Mouse (Mus musculus): ENCODE results near the gene Camsap2.

Camsap2 gene

DNA sequence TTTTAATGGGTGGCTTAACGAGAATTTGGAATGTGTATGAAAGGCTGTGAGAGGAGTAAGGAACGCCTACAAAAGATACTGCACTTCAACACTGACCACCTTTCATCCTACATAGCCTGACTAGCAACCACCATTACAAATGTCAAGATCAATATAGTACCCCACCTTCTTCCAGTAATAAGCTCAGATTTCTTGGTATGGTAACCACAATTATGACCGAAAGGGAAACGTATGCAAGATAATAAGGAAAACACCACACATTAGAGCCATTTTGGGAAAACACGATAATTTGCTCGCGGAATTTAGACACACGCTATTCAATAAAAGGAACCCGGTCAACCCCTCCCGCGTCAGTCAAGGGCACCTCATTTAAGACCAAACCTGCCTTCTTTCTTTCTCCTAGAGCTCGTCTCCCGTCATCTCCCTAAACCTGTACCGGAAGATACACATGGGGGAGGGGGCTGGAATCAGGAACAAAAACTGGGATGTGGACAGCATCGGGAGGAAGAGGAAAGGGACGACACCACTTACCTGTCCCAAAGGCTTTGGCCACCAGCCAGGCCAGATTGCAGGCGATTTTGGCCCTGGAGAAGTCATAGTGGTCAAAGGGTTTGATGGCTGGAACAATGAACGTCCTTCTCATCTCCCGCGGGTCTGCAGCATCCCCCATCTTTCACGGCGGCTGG, 993 bp downstream of the Camsap2 start:
- in situ Hi-C loops (cut with MboI; ENCODE audit: unreplicated experiment in 2 of 2): loop anchor here (5.0 kb wide), 1 partner anchor 67 kb away; no protein-coding TSS in a partner anchor

DNA sequence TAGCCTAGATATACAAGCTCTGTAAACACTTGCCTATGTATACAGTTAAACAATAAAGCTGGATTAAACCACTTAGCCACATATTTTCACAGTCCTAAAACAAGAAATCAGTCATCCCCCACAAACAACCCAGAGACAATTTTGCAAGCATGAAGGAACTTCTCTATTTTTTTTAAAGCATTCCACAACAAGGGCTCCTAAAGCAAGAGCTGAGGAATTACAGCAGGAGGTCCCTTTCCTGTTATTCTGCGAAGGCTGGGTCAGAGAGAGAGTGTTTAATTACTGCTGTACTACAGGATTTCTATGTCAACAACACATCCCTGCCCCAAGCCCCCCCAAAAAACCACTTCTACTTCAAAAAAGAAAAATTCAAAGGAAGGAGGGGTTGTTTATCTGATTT, 1.6 kb downstream of the Camsap2 start:
- in situ Hi-C loops (cut with MboI; ENCODE audit: unreplicated experiment in 2 of 2): no loop called here

DNA sequence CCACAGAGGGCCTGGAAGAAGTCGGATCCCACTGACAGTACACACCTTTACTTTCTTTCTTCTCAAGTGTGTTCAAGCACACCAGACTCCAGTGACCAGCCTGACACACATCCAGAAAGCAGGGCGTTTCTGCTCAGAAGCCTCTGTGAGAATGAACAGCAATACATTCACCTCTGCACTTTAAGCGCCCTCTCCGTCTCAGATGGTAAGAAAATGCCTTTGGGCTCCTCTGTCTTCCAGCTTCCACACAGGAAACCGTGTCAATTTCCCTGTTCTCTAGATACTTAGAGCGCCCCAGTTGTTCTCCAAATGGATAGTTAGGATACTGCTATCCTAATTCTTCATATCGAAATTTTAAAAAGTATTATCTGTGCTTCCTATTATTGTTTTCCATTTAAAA, 2.2 kb downstream of the Camsap2 start:
- in situ Hi-C loops (cut with MboI; ENCODE audit: unreplicated experiment in 2 of 2): no loop called here

DNA sequence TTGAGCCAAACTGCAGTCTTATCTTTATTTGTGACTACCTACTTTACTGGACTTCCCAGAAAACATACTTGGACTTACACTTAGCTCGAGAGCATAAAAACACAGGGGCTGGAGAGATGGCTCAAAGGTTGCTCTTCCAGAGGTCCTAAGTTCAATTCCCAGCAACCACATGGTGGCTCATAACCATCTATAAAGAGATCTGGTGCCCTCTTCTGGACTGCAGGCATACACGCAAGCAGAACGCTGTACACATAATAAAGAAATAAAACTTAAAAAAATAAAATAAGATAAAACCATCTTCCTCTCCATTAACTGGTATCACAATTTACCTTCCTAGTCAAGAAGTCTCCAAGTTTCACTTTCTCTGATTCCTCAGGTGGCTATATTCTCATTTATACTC, 5.4 kb downstream of the Camsap2 start:
- in situ Hi-C loops (cut with MboI; ENCODE audit: unreplicated experiment in 2 of 2): no loop called here

DNA sequence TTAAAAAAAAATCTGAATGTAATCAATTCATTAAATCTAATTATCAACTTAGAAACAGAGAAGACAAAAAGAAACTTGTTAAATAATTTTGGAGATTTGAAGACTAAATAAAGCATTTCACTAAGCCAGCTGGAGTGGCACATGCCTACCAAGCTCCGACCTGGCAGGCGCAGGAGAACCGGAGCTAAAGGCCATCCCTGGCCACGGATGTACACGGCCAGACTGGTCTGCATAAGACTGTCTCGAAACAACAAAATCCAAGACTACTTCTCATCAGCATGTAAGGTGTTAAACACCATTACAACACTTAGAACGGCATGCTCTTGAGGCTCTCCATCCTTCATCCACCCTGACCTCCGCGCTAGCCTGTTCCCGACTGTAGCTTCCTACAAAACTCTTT, 11.2 kb downstream of the Camsap2 start:
- in situ Hi-C loops (cut with MboI; ENCODE audit: unreplicated experiment in 2 of 2): no loop called here

DNA sequence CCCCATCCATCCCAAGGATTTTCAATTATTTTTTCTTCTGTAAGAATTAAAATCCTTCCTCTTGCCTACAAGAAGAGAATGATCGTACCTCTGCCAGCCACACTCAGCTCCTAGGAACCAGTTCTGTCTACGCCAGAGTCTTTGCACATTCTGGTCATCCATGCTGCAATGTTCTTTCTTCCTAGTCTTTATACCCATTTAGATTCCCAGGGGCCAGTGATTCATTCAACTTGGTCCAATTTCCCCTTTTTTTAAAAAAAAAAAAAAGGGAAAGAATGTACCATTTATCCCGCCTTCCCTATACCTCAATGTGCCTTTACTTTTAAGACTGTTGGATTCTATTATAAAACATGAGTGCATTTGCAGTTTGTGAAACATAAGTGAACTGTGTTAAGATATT, 12.4 kb downstream of the Camsap2 start:
- in situ Hi-C loops (cut with MboI; ENCODE audit: unreplicated experiment in 2 of 2): no loop called here

DNA sequence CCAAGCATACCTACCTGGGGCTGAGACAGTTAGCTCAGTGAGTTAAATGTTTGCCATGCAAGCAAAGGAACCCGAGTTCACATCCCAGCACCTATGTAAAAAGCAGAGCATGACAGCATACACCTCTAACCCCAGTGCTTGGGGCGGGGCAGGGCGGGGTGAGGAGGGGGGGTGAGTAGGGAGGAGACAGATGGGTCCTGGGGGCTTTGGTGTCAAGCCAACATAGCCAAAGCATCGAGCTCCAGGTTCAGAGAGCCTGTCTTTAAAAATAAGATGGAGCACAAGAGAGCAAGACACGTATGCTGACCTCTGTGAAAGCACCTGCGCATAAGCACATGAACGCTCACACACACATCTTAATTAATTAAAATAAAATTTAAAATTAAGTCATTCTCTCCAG, 12.8 kb downstream of the Camsap2 start:
- in situ Hi-C loops (cut with MboI; ENCODE audit: unreplicated experiment in 2 of 2): no loop called here

DNA sequence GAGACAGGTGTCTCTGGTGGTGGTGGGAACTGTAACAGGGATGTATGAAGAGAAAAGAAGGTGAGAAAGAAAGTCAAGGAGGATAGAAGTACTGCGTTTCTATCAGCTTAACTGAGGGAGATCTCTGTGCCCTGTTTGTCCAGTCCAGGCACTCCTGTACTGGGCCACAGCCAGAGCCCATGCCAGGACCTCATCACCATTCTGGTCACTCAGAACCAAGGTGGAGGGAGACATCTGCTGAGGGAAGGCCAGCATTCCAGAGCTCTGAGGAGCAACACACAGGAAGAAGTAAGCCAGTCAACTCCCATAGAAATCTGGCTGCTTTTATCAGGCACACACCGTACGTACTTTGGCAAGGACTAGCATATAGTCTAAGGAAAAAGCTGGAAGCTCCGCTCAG, 14.1 kb downstream of the Camsap2 start:
- in situ Hi-C loops (cut with MboI; ENCODE audit: unreplicated experiment in 2 of 2): no loop called here

DNA sequence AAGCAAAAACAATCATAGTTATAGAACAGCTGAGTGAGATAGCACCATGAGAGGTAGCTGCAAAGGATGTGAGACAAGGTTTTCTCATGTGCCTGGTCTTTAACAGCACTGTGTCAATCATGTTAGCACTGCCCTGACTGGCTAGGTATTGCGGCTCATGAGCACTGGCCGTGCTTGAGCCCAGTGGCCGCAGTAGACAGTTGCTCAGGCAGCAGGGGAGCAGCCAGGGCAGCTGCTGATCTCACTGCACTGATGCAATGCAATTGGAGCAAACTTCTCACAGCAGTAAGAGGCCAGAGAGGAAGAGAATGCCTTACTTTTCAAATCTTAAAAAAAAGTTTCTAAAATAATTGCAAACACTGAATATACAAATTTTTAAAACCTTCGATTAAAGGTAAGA, 16.5 kb downstream of the Camsap2 start:
- in situ Hi-C loops (cut with MboI; ENCODE audit: unreplicated experiment in 2 of 2): no loop called here

DNA sequence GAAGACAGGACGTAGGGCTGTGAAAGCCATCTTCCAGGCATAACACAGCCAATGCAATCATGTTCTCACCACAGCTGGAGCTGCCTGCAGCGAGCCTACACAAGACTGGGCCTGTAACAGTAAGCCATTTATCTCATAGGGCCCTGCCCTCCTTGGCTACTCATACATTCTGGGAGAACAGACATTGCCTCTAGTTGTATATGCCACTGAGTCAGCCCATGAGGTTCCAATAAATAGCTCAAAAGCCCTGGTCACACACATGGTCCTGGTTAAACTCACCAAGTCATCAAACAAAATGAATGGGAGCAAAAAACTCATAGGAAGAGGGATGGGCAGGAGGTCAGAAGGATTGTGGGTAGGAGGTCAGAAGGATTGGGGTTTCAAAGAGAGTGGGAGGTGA, 17.3 kb downstream of the Camsap2 start:
- in situ Hi-C loops (cut with MboI; ENCODE audit: unreplicated experiment in 2 of 2): no loop called here

DNA sequence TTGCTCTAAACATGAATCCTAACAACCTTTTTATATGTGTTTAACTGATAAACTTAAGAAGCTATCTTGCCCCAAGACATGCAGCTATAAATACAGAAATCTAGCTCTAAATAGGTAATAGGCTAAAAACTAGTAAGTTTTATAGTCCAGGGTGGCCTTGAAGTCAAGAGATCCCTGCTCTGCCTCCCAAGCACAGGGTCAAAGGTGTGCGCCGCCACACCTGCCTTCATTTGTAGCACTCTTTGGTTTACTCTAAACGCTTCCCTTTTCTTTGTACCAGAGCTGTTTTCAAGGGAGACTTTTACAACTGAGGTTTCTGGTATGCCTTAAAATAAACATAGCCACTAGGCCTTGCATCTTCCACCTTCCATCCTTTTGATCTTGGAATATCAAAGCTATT, 18.3 kb downstream of the Camsap2 start:
- in situ Hi-C loops (cut with MboI; ENCODE audit: unreplicated experiment in 2 of 2): no loop called here

DNA sequence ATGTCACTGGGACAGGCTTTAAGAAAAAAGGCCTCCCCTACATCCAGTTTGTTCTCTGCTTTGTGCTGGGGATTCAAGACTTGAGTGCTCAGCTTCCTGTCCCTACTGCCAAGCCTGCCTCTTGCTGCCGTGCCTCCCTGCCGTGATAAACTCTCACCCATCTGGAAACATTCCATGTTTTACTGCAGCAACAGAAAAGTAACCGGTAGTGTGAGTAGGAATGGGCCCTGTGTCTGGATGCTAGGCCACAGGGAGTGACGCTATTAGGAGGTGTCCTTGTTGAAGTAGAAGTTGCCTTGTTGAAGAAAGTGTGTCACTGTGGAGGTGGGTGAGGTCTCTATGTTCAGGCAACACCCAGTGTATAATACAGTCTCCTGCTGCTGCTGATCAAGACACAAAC, 20.0 kb downstream of the Camsap2 start:
- in situ Hi-C loops (cut with MboI; ENCODE audit: unreplicated experiment in 2 of 2): no loop called here

DNA sequence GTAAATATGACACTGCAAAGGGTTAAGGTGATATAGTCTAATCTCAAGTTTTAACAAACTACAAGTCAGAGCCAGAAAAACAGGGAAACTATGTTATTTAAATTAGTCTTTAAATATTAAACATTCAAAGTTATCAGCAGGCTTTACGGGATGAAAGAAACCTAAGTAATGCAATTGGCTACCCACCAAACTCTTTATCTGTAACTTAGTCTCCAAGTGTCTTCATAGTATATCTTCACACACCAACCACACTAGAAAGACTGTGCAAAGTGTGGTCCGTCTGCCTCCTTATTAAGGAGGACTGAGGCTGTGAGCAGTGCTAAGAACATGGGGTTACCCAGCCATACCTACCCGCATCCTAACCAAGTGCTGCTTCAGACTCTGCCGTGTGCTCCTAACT, 23.6 kb downstream of the Camsap2 start:
- in situ Hi-C loops (cut with MboI; ENCODE audit: unreplicated experiment in 2 of 2): loop anchor here in 1 of 2 experiments (25.0 kb wide), 1 partner anchor 415 kb away; no protein-coding TSS in a partner anchor

DNA sequence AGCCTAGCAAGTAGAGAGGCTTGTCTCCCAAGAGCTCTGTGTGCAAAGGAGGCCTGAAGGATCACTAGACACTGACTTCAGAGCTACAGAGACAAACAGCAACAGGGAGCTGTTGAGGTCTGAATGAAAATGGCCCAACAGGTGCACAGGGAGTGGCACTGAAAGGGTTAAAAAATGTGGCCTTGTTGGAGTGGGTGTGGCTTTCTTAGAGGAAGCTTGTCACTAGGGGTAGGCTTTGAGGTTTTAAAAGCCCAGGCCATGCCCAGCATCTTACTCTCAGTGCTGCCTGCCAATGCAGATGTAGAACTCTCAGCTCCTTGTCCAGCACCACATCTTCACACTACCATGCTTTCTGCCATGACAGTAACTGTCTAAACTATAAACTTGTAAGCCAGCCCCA, 29.6 kb downstream of the Camsap2 start:
- in situ Hi-C loops (cut with MboI; ENCODE audit: unreplicated experiment in 2 of 2): loop anchor here in 1 of 2 experiments (25.0 kb wide), 1 partner anchor 421 kb away; no protein-coding TSS in a partner anchor

DNA sequence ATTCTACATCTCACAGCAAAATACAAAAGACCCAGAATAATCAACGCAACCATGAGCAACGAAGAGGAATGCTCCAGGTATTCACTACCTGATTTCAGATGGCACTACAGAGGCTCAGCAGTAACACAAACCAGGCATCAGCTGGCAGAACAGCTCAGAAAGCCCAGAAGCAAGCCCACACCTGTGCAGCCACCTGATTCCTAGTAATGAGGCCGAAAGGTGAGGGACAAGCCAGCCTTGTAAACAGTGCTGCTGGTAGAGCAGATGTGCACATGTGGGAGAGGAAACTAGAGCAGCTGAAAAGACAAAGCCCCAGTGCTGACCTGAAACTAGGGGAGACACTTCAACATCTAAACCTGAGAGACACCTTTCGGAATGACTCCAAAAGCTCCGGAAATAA, 36.7 kb downstream of the Camsap2 start:
- in situ Hi-C loops (cut with MboI; ENCODE audit: unreplicated experiment in 2 of 2): loop anchor here in 1 of 2 experiments (25.0 kb wide), 1 partner anchor 428 kb away; no protein-coding TSS in a partner anchor

DNA sequence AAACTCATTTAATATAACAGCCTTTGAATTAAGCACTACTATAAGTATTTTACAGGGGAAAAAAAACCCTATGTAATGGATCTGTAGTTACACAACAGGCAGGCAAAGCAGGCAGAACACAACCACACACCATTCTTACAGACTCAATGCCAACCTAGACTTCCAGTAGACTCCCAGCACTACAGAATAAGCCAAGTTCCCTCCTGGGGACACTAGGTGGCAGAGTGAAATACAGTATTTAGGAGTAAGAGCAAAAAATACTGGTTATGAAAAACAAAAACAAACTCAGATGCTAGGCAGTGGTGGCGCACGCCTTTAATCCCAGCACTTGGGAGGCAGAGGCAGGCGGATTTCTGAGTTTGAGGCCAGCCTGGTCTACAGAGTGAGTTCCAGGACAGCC, 39.5 kb downstream of the Camsap2 start:
- in situ Hi-C loops (cut with MboI; ENCODE audit: unreplicated experiment in 2 of 2): loop anchor here in 1 of 2 experiments (25.0 kb wide), 1 partner anchor 431 kb away; no protein-coding TSS in a partner anchor

DNA sequence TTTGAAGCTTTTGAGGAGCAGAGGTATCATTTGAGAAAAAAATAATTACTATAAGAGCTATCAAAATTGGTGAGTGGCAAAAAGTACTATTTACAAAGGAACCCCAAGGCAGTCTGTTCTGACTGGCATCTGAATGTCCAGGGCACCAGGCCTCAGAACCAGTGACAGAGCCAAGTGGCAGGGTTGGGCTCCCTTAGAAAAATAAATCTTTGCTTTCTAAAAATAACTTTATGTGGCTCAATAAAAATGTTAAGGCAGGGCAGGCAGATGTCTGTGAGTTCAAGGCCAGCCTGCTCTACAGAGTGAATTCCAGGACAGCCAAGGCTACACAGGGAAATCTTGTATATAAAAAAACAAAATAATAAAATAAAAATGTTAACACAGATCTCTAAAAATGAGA, 51.9 kb downstream of the Camsap2 start:
- in situ Hi-C loops (cut with MboI; ENCODE audit: unreplicated experiment in 2 of 2): loop anchor here (5.0 to 25.0 kb wide), 2 partner anchors 163 to 443 kb away; no protein-coding TSS in a partner anchor

DNA sequence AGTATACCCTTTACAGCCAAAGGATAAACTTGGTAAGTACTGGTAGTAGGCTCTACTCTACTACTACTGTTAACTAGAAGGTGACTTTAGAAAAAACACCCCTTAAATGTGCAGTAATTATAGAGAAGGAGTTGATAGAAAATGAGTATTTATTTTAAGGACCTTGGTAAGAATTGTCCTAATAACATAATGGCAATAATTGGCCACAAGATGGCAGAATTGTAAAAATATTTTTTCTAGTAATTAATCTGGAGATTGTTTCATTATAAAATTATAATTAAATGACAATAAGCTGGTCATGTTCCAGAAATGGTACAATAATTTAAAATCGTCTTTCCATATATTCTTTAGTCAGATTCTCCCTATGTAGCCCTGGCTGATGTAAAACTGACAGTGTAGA, 56.1 kb downstream of the Camsap2 start:
- in situ Hi-C loops (cut with MboI; ENCODE audit: unreplicated experiment in 2 of 2): loop anchor here (5.0 to 25.0 kb wide), 2 partner anchors 167 to 447 kb away; no protein-coding TSS in a partner anchor

DNA sequence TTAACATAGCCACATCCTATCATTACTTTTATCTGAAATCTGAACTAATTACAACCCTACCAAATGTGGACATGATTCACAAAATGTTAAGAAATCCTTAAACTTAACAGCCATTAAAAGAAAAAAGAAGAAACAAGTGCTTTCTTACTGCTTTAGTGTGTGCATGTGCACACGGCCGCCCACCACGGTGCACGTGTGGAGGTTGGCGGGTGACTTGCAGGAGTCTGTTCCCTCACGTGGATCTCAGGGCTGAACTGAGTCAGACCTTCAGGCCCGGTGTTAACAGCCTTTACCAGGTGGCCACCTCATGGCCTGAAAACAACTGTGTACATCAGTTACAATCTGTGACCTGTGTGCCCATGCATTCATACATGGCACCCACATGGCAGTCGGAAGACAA, 68.5 kb downstream of the Camsap2 start:
- in situ Hi-C loops (cut with MboI; ENCODE audit: unreplicated experiment in 2 of 2): loop anchor here in 1 of 2 experiments (25.0 kb wide), 1 partner anchor 460 kb away; no protein-coding TSS in a partner anchor

DNA sequence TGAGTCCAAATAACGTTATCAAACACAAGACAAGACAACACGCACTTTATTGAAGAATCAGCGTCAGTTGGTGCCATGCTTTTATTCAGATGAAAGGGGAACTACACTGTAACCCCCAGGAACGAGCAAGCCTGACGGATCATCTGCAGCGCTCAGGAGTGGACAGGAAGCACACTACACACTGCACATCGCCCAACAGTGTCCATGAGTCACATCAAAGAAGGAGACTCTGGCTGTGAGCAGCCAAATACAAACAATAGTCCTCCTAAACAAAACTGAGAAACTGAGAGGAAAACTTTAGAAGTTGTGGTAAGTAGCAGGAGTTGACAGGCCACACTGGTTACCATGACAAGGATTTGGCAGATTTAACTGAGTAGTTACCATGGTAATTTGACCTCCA, 77.7 kb downstream of the Camsap2 start:
- in situ Hi-C loops (cut with MboI; ENCODE audit: unreplicated experiment in 2 of 2): no loop called here

DNA sequence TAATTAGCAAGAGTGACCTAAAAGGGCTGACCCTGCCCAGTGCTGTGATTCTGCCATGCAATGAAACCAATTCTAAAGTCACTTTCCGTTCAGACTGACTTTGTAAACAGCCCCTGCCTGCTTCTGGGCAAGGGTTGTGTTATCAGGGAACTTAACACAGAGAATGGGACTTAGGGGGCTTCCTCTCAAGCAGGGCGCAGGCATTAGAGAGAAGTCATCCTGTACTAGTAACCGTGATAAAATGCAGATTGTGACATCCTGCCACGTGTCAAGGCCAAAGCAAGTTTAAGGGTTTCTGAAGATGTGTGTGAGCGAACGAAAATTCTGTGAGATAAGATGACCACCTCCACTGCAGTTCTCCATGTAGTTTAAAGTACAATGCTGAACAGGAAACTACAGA, 79.8 kb downstream of the Camsap2 start:
- in situ Hi-C loops (cut with MboI; ENCODE audit: unreplicated experiment in 2 of 2): no loop called here

DNA sequence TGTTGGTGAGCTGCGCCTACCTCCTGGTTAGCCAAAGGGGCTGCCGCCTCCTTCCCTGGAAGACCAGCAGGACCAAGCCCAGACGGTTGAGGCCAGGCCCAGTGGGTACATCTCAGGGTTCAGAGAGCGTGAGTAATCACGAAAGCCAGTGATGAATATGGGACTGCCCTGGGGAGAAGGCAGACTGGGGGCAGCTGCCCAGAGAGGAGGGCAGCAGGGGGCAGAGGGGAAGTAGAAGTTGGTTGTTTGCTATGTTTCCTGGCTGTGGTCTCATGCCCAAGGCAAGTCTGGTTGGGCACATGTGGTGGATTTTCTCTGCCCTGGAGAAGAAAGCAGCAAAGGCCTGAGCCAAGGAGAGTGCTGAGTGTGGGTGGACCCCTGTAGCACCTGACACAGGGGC, 82.5 kb downstream of the Camsap2 start:
- in situ Hi-C loops (cut with MboI; ENCODE audit: unreplicated experiment in 2 of 2): no loop called here
